Mouse (Mus musculus) embryonic fibroblast, embryonic 13.5 days (primary cell): ENCODE results near the gene Rem2.

Experiments
- CTCF ChIP-seq: IDR thresholded peaks from 2 replicates; pipeline ENCODE4 v1.5.1; 2011; ENCODE audit warnings: mild to moderate bottlenecking, control low read depth, low read length, moderate library complexity, borderline replicate concordance; ENCODE audit not compliant: insufficient read depth
- POLR2A ChIP-seq: IDR thresholded peaks from 2 replicates; pipeline ENCODE4 v1.6.1; 2011; ENCODE audit warnings: low read depth, mild to moderate bottlenecking, control low read depth, low read length, moderate library complexity

DNA sequence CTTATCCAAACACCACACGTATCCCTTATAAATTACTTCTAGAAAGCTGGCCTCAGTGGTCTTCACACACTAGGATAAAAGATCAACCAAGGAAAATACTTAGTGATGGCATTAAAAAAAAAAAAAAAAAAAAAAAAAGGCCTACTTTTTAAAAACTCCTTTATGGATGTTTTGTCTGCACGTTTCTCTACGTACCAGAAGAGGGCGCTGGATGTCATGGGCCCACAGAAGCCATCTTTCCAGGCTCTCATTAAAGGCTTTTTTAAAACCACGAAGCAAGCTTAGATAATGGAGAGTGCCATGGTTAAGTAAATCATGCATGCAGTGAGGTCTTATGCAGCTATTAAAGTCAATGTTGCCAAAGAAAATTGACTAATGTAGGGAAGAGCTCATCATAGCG, 47.7 kb downstream of the Rem2 start:
- TF ChIP-seq CTCF: no peak
- no peak for TF ChIP-seq POLR2A
